Mouse (Mus musculus) forebrain, embryonic 15.5 days (tissue): Measurements from ENCODE around the gene Plek2. TPM values are rescaled to one million over a fixed set of nuclear protein-coding genes. Genes with fewer than 3 reads are reported as not detected.
"Not testable (repeated sequence)": the region's sequence is repeated elsewhere in the genome, so short reads cannot be mapped to it uniquely, and the experiment has no call there.

Experiments
- ATAC-seq: fragments of 200-750 bp; cut with Nextera tagmentation; replicated peaks from 2 replicates; pipeline ENCODE4 v1.8.0; 2017; ENCODE audit warnings: mild to moderate bottlenecking, moderate TSS enrichment, moderate library complexity
- H3K27ac ChIP-seq: fragments of 300-500 bp; sonication (generic); replicated peaks from 2 replicates; pipeline ENCODE4 v1.5.1; 2015; ENCODE audit warnings: mild to moderate bottlenecking, inconsistent platforms
- H3K27me3 ChIP-seq: fragments of 300-500 bp; sonication (generic); 2 replicates; pipeline ENCODE4 v1.6.1; 2015; ENCODE audit warnings: inconsistent platforms
- H3K36me3 ChIP-seq: fragments of 300-500 bp; sonication (generic); 2 replicates; pipeline ENCODE4 v1.6.1; 2015; ENCODE audit warnings: mild to moderate bottlenecking, inconsistent platforms
- H3K4me1 ChIP-seq: fragments of 300-500 bp; sonication (generic); 2 replicates; pipeline ENCODE4 v1.6.1; 2015; ENCODE audit warnings: inconsistent platforms
- H3K4me2 ChIP-seq: fragments of 300-500 bp; sonication (generic); replicated peaks from 2 replicates; pipeline ENCODE4 v1.6.1; 2015; ENCODE audit warnings: mild to moderate bottlenecking, inconsistent platforms
- H3K4me3 ChIP-seq: fragments of 300-500 bp; sonication (generic); 2 replicates; pipeline ENCODE4 v1.5.1; 2015; ENCODE audit warnings: mild to moderate bottlenecking, inconsistent platforms
- H3K9ac ChIP-seq: fragments of 300-500 bp; sonication (generic); replicated peaks from 2 replicates; pipeline ENCODE4 v1.6.1; 2015; ENCODE audit warnings: mild to moderate bottlenecking, inconsistent platforms
- H3K9me3 ChIP-seq: fragments of 300-500 bp; sonication (generic); 2 replicates; pipeline ENCODE4 v1.6.1; 2016; ENCODE audit warnings: inconsistent platforms
- WGBS: fragments of 180-500 bp; shearing (Covaris S2); methylation state at CpG from one replicate; pipeline ENCODE4 v1.1.7; 2015; ENCODE audit warnings: mixed read lengths; 5-methylcytosine and 5-hydroxymethylcytosine counted together
- polyA plus RNA-seq: library from polyadenylated mRNA; unstranded; fragments of >200 nt; fragmentation: Nextera tagmentation; extraction: Ambion mirVana; gene quantifications from 2 replicates; pipeline ENCODE4 v1.2.1, GENCODE M21; 2015

Plek2 gene
- polyA plus RNA-seq, 1 experiment from 2014 or later: 0.66 TPM

- WGBS: 93% methylated on average over 7 of the region's 7 CpGs
- no peaks in the 10 kb centered on the region for H3K36me3 ChIP-seq
- H3K27ac ChIP-seq: no peak overlapping the region
- H3K9me3 ChIP-seq: no peaks in the 10 kb centered on the region
- H3K4me1 ChIP-seq: no peaks in the 10 kb centered on the region; the same call in 1 of the 2 replicates
- ATAC-seq: no peak
- no peak overlapping the region for H3K9ac ChIP-seq
- H3K4me3 ChIP-seq: no peak overlapping the region
- no peak overlapping the region for H3K4me2 ChIP-seq
- H3K27me3 ChIP-seq: no peaks in the 10 kb centered on the region
Observed at GRCm38 (mm10) chr12:78923539-78924189, 16.9 kb upstream of the Plek2 start.

GRCm38 (mm10) chr12:78922977-78923376 lies 16.2 kb upstream of the Plek2 start:
- H3K4me2 ChIP-seq, H3K36me3 ChIP-seq, H3K4me3 ChIP-seq, H3K9ac ChIP-seq, H3K27me3 ChIP-seq, ATAC-seq, H3K4me1 ChIP-seq, H3K9me3 ChIP-seq, H3K27ac ChIP-seq: not testable (repeated sequence)

DNA sequence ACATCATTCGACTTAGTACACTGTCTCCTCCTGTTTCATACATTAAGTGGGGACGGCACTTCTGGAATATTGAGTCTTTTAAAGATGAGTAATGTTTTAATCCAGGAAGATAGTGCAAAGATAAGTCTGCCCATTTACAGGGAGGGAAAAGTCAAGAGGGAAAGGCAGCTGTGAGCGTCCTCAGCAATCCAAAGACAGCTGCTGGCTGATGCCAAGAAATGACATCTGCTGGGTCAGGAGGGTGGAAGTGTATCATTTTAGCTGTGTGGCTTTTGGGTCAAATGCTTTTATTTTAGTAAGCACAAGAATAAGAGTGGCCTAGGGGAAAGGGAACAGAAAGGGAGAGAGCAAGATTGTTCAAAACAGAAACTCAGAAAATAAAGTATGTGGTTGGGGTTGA lies 15.3 kb upstream of the Plek2 start:
- H3K4me3 ChIP-seq: no peak overlapping the region
- peaks cover 2% of the 10 kb centered on the region; the same call in 1 of the 2 replicates for H3K4me1 ChIP-seq
- WGBS: 84% methylated on average over 3 of the region's 3 CpGs
- no peak overlapping the region for H3K27ac ChIP-seq
- no peak for ATAC-seq
- H3K36me3 ChIP-seq: no peaks in the 10 kb centered on the region
- no peak overlapping the region for H3K9ac ChIP-seq
- H3K9me3 ChIP-seq: no peaks in the 10 kb centered on the region
- H3K4me2 ChIP-seq: no peak overlapping the region
- no peaks in the 10 kb centered on the region for H3K27me3 ChIP-seq

DNA sequence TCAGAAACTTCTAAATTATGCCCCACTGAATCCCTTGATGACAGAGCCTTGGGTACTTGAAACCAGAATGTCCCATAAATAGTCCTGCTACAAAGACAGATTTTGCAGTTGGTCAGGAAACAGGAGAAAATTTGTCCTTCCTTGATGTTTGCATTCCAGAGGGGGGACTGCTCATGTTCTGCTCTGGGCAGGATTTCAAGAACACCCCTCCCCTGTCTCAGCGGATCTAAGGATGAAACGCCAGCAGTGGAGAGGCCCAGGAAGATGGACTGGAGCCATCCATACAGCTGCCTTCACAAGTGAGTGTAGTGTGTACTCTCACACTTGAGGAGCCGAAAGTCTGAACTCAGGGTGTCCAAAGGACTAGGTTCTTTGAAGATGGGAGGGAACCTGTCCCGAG lies 14.7 kb upstream of the Plek2 start:
- no peak for ATAC-seq
- Histone ChIP-seq H3K9ac (no peak overlapping the region), H3K27me3 (no peaks in the 10 kb centered on the region), H3K4me1 (peaks cover 2% of the 10 kb centered on the region; the same call in 1 of the 2 replicates), H3K9me3 (no peaks in the 10 kb centered on the region), H3K27ac (no peak overlapping the region), H3K4me2 (no peak overlapping the region), H3K4me3 (no peak overlapping the region), H3K36me3 (no peaks in the 10 kb centered on the region)
- WGBS: 78% methylated on average over 4 of the region's 4 CpGs

GRCm38 (mm10) chr12:78919079-78919712 lies 12.4 kb upstream of the Plek2 start:
- Histone ChIP-seq H3K4me3 (no peak overlapping the region), H3K27me3 (no peaks in the 10 kb centered on the region), H3K4me2 (no peak overlapping the region; the same call in 1 of the 2 replicates), H3K9me3 (no peaks in the 10 kb centered on the region), H3K9ac (no peak overlapping the region), H3K27ac (no peak overlapping the region), H3K36me3 (no peaks in the 10 kb centered on the region), H3K4me1 (peaks cover 2% of the 10 kb centered on the region; the same call in 1 of the 2 replicates)
- ATAC-seq: peak; percentile 85
- WGBS: 34% methylated on average over 16 of the region's 16 CpGs

DNA sequence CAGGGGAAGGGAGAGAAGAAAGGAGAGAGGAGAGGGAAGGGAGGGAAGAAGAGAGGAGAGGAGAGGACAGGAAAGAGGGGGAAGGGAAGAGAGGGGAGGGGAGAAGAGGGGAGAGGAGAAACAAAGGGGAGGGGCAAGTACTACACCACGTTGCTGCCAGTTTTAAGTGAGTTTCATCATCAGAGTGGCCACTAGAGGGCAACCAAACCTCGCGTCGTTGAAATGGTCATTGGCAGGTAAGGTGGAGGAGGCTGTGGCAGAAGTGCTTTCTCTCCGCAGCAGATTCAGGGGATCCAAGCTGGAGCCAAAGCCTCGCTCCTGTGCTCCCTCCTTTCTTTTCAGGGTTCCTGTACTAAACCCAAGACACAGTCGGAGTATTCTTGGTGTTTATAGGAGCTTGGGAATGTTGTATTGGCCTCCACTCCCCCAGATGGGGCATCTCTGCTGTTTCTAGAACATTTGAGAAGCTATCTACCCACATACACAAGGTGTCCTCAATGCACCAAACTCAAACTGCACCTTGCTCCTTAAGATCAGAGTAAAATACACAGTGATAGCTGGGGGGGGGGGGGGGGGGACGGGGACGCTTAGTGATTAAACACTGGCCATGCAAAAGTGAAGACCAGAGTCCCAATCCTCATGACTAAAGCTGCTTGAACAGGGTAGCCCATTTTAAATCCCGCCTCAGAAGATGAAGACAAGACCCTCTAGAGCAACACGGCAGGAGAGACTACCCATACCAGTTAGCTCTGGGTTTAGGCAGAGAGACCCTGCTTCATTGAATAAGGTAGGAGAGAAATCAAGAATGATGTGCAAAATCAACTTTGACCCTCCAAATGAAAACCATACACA lies 11.7 kb upstream of the Plek2 start:
- H3K4me2 ChIP-seq: peak overlapping the region; percentile 46
- no peak overlapping the region for H3K9ac ChIP-seq
- WGBS: 14% methylated on average over 11 of the region's 11 CpGs
- no peak overlapping the region for H3K27ac ChIP-seq
- peak; percentile 84 for ATAC-seq
- H3K4me1 ChIP-seq: peaks cover 2% of the 10 kb centered on the region; the same call in 1 of the 2 replicates
- peaks cover 3% of the 10 kb centered on the region; the same call in 1 of the 2 replicates for H3K27me3 ChIP-seq
- H3K4me3 ChIP-seq: peak overlapping the region; percentile 21
- no peaks in the 10 kb centered on the region for H3K9me3 ChIP-seq
- no peaks in the 10 kb centered on the region for H3K36me3 ChIP-seq

GRCm38 (mm10) chr12:78916278-78916677 lies 9.5 kb upstream of the Plek2 start:
- Histone ChIP-seq H3K27ac (no peak overlapping the region), H3K36me3 (no peaks in the 10 kb centered on the region), H3K4me3 (no peak overlapping the region), H3K9ac (no peak overlapping the region), H3K9me3 (no peaks in the 10 kb centered on the region), H3K4me1 (peaks cover 11% of the 10 kb centered on the region), H3K27me3 (peaks cover 16% of the 10 kb centered on the region; the same call in 1 of the 2 replicates), H3K4me2 (no peak overlapping the region)
- ATAC-seq: no peak
- 79% methylated on average over 3 of the region's 3 CpGs for WGBS

GRCm38 (mm10) chr12:78915561-78915960 lies 8.8 kb upstream of the Plek2 start:
- H3K4me2 ChIP-seq: no peak overlapping the region

GRCm38 (mm10) chr12:78914458-78914857 lies 7.7 kb upstream of the Plek2 start:
- Histone ChIP-seq H3K9me3 (no peaks in the 10 kb centered on the region), H3K27ac (no peak overlapping the region), H3K4me3 (no peak overlapping the region), H3K36me3 (no peaks in the 10 kb centered on the region), H3K4me1 (peaks cover 11% of the 10 kb centered on the region), H3K27me3 (peaks cover 32% of the 10 kb centered on the region), H3K9ac (no peak overlapping the region), H3K4me2 (no peak overlapping the region)
- WGBS: 90% methylated on average over 4 of the region's 4 CpGs
- no peak for ATAC-seq

More at GRCm38 (mm10) chr12:78915561-78915960, 8.8 kb upstream of the Plek2 start:
- 85% methylated on average over 3 of the region's 3 CpGs for WGBS
- Histone ChIP-seq H3K36me3 (no peaks in the 10 kb centered on the region), H3K27me3 (peaks cover 24% of the 10 kb centered on the region), H3K4me3 (no peak overlapping the region), H3K27ac (no peak overlapping the region), H3K4me1 (peaks cover 11% of the 10 kb centered on the region), H3K9ac (no peak overlapping the region), H3K9me3 (no peaks in the 10 kb centered on the region)
- ATAC-seq: no peak

DNA sequence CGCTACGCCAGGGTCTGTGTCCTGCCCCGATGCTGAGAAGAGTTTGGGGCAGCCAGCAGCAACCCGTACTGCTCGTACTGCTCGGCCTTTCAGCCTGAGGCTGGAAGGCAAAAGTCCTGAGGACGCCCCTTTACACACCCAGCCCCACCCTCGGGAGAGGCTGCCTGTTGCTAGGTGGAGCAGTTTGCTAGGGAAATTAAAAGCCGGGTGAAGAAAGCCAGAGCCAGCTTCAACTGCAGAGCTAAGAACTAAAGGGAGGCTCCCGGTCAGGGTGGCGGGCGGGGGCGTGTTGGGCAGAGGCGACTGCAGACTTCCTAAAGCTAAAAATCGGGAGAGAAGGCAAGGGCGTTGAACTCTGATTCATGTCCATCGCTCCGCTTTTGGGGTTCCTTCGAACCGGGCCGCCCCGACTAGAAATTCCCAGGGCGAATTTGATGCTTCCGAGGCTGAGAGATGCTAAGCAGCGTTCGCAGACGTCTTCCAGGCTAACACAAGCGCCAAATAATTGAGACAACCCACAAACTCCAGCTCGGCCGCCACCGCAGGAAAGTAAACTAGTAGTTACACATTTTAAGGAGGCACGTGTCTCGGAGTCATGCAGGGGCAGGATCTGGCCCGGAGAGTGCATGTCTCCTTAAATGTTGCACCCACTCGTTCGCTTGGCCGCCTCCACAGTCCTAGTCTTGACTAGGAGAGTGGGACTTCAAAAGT lies 5.1 kb upstream of the Plek2 start:
- Histone ChIP-seq H3K27ac (no peak overlapping the region), H3K36me3 (no peaks in the 10 kb centered on the region), H3K9ac (peak overlapping the region; percentile 16; the same call in 1 of the 2 replicates), H3K4me1 (peaks cover 11% of the 10 kb centered on the region), H3K4me3 (peak overlapping the region; percentile 32), H3K27me3 (peaks cover 56% of the 10 kb centered on the region), H3K4me2 (peak overlapping the region; percentile 46), H3K9me3 (no peaks in the 10 kb centered on the region)
- ATAC-seq: no peak
- WGBS: 1% methylated on average over 37 of the region's 37 CpGs

GRCm38 (mm10) chr12:78910684-78911461 lies 4.1 kb upstream of the Plek2 start:
- Histone ChIP-seq H3K4me1 (peaks cover 18% of the 10 kb centered on the region), H3K9ac (no peak overlapping the region), H3K4me3 (no peak overlapping the region), H3K9me3 (no peaks in the 10 kb centered on the region), H3K4me2 (peak overlapping the region; percentile 46; the same call in 1 of the 2 replicates), H3K27me3 (peaks cover 62% of the 10 kb centered on the region), H3K27ac (no peak overlapping the region), H3K36me3 (no peaks in the 10 kb centered on the region)
- ATAC-seq: no peak
- WGBS: 10% methylated on average over 16 of the region's 16 CpGs
